Comparison of ENCODE assay signal across 8 mouse cellular contexts in the genomic region with DNA sequence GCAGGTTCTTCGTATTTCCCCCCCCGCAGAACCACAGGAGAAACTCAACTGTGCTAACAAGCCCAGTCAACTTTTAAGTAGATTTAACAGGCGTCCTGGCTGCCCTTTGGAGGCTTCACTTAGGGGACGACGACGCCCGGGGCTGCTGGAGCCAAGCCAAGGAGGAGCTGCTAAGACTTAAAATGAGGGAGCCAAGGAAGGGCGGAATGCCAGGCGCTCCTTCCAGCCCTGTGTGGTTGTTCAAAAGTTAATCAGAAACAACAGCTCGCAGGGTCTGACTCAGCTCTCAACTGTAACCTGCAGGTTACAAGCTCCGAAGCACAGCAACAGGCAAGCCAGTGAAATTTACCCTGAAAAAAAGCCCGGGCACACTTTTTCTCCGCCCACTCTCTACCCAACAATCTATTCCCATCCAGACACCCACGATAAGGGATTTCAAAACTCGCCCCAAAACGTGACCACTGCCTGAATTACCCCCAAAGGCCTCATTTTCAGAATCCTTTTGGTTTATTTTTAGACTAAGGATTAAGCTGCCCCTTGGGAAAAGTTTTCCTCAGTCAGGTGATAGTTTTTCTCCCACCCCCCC. TPM values are rescaled to one million over a fixed set of nuclear protein-coding genes. Genes with fewer than 3 reads are reported as not detected.
DNase-seq lines count a peak whose midpoint lies in the region; ATAC-seq and TF ChIP-seq lines count a peak whose summit lies in the region.

No protein-coding gene starts in this region.

- H3K4me1 ChIP-seq in hindbrain, embryonic 13.5 days (replicated peaks) = peaks cover 37% of the 10 kb centered on the region
- peaks cover 39% of the 10 kb centered on the region for H3K4me1 ChIP-seq in megakaryocyte, embryonic 14.5 days

- no peaks in the 10 kb centered on the region for H3K36me3 ChIP-seq in hindbrain, embryonic 13.5 days
- peaks cover 11% of the 10 kb centered on the region for H3K36me3 ChIP-seq in megakaryocyte, embryonic 14.5 days (replicated peaks; ENCODE audit: low read length)

- H3K9me3 ChIP-seq in hindbrain, embryonic 13.5 days = no peaks in the 10 kb centered on the region
- no peaks in the 10 kb centered on the region for H3K9me3 ChIP-seq in megakaryocyte, embryonic 14.5 days

- 0 out of 2 replicates have a peak, but pooled peaks have one; percentile 8 for ATAC-seq in hindbrain, embryonic 13.5 days (ENCODE audit: low FRiP score)

- peak overlapping the region; percentile 96 for H3K4me2 ChIP-seq in hindbrain, embryonic 13.5 days

- H3K9ac ChIP-seq in hindbrain, embryonic 13.5 days = peak overlapping the region; percentile 81

- TF ChIP-seq CTCF in left cerebral cortex, adult 2 months (IDR thresholded peaks at IDR 0.05) = no peak

- WGBS in hindbrain, embryonic 13.5 days = 1% methylated on average over 16 of the region's 16 CpGs

- peak overlapping the region; percentile 93 for H3K27ac ChIP-seq in hindbrain, embryonic 13.5 days
- peak overlapping the region; percentile 91 for H3K27ac ChIP-seq in left cerebral cortex, adult 2 months

- H3K4me3 ChIP-seq in hindbrain, embryonic 13.5 days = peak overlapping the region; percentile 89
- H3K4me3 ChIP-seq in left cerebral cortex, adult 2 months = peak overlapping the region; percentile 97
- H3K4me3 ChIP-seq in megakaryocyte, embryonic 14.5 days (replicated peaks) = peak overlapping the region; percentile 94

- no peaks in the 10 kb centered on the region for H3K27me3 ChIP-seq in hindbrain, embryonic 13.5 days
- H3K27me3 ChIP-seq in megakaryocyte, embryonic 14.5 days (replicated peaks) = no peaks in the 10 kb centered on the region

- DNase-seq in T-cell, adult 2 months (ENCODE audit: low spot score) = peak; percentile 14
- peak; percentile 53 to 57 for DNase-seq in cerebellum, postnatal 36 days
- peak; percentile 47 to 65 for DNase-seq in frontal cortex, postnatal 36 days (ENCODE audit: low spot score in 2 of 2)
- DNase-seq in left cerebral cortex, adult 2 months (ENCODE audit: extremely low spot score in 1 of 2, low spot score in 2 of 2) = peak; percentile 51 to 61
- DNase-seq in right cerebral cortex, postnatal 25 days = peak; percentile 48
- peak; percentile 57 for DNase-seq in urinary bladder, postnatal 25 days (ENCODE audit: low spot score)

- intact Hi-C loops in left cerebral cortex, adult 2 months (cut with DNase I) = loop anchor here (2.0 to 5.0 kb wide), 2 partner anchors 39 to 141 kb away; partner anchors contain the start of genes Hmmr and Nudcd2

RNA-seq across cellular contexts. Expression of gene Mat2b, which starts 1.5 kb away (rescaled TPM):
- polyA plus RNA-seq in hindbrain, embryonic 13.5 days (2015; fragmentation: Nextera tagmentation; extraction: Ambion mirVana) = 65.8 and 70.0 TPM in 2 replicates
- total RNA-seq in left cerebral cortex, adult 2 months (2021) = 100 to 1,000 TPM; 145 to 160 TPM
- 2.9 and 31.2 TPM in 2 replicates for polyA plus RNA-seq in megakaryocyte, embryonic 14.5 days (2012; ENCODE audit: insufficient read depth, low replicate concordance)

RNA-seq across cellular contexts. Expression of gene Hmmr, which starts 39.8 kb away (rescaled TPM):
- polyA plus RNA-seq in hindbrain, embryonic 13.5 days (2015; fragmentation: Nextera tagmentation; extraction: Ambion mirVana) = 10.0 and 11.2 TPM in 2 replicates
- total RNA-seq in left cerebral cortex, adult 2 months (2021) = under 1 TPM; 0.33 to 0.50 TPM
- 0.56 and 2.2 TPM in 2 replicates for polyA plus RNA-seq in megakaryocyte, embryonic 14.5 days (2012; ENCODE audit: insufficient read depth, low replicate concordance)

RNA-seq across cellular contexts. Expression of gene Nudcd2, which starts 40.0 kb away (rescaled TPM):
- 74.8 and 79.1 TPM in 2 replicates for polyA plus RNA-seq in hindbrain, embryonic 13.5 days (2015; fragmentation: Nextera tagmentation; extraction: Ambion mirVana)
- 10 to 100 TPM; 20.1 to 20.3 TPM for total RNA-seq in left cerebral cortex, adult 2 months (2021)
- polyA plus RNA-seq in megakaryocyte, embryonic 14.5 days (2012; ENCODE audit: insufficient read depth, low replicate concordance) = 10.3 and 35.3 TPM in 2 replicates

Comparison
In these comparisons a context has a peak if more than half of its experiments do, and no peak if none do; other contexts are left out.
1. Peak in every context shown above with its lines: DNase-seq, ATAC-seq, H3K4me3 ChIP-seq and H3K27ac ChIP-seq.